Mouse (Mus musculus): Measurements from ENCODE around the gene Egfr.

- TF ChIP-seq POLR2A (IDR thresholded peaks at IDR 0.05; ENCODE audit: insufficient read length, low read depth), result no peak
- TF ChIP-seq POLR2AphosphoS2 (IDR thresholded peaks at IDR 0.05; ENCODE audit: insufficient read length, low read depth), result no peak
- no peak for TF ChIP-seq TCF12 (IDR thresholded peaks at IDR 0.05; ENCODE audit: insufficient read depth, poor library complexity, severe bottlenecking)
- TF ChIP-seq MAX (IDR thresholded peaks at IDR 0.05; ENCODE audit: low read depth), result no peak
- no peak for TF ChIP-seq SRF (IDR thresholded peaks at IDR 0.05; ENCODE audit: control insufficient read depth, insufficient read length, low read depth)
- TF ChIP-seq MYOG (IDR thresholded peaks at IDR 0.05; ENCODE audit: control insufficient read depth in 1 of 3, insufficient read depth in 1 of 3, insufficient read length in 2 of 3, low read depth in 2 of 3), result no peak
- no peak for TF ChIP-seq CEBPB (IDR thresholded peaks at IDR 0.05; ENCODE audit: insufficient read depth, poor library complexity, severe bottlenecking)
- no peak for TF ChIP-seq USF1 (IDR thresholded peaks at IDR 0.05; ENCODE audit: low read depth)
- no peak for TF ChIP-seq TCF3 (IDR thresholded peaks at IDR 0.05; ENCODE audit: insufficient read length, low read depth)
- no peak for TF ChIP-seq MYOD1 (IDR thresholded peaks at IDR 0.05; ENCODE audit: control insufficient read depth in 1 of 3, insufficient read length in 2 of 3, low read depth in 2 of 3)
These were observed 196.8 kb downstream of the Egfr start for GRCm38 (mm10) chr11:16948756-16949155.

All from myocyte (in vitro differentiated cells).